Comparison of ENCODE assay signal across 8 mouse cellular contexts in the genomic region with DNA sequence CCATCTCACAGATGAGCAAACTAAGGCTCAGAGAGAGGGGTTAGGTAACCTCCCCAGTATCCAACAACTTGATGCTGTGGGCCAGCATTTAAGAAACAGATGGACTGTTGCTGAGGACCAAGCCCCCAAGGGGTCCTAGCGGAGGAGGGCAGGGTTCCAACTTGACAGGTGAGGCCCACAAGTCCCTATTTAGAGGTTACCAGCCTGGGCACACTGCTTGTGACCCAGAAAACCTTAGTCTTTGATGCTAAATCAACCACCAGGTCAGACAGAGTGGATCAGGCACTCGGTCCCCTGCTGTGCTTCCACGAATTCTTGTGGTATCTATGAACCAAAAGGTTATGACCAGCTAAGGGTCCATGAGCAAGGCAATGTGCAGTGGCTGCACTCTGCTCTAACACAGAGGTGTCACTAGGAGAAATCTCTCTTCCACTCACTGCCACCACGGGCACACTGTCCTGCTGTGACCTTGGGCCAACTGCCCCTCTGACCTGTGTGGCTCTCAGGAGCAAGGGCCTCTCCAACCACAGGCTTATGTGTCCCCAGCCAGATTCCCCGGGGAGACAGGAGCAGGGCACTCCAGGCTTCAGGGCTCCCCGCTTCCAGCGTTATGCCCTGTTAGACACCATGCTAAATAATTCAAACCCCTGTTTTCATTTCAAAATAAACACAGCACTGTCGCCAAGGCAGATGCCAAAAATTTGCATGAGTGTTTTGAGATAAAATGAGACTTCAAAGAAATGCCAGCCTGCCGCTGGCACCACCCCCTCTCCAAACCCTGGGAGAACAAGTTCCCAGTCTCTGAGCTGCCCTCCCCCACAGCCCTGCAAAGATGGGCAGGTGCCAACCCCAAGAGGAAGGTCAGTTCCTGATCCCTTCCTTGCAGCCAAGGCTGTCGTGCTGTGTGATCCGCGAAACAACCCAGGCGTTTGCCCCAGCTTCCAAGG. TPM values are rescaled to one million over a fixed set of nuclear protein-coding genes. Genes with fewer than 3 reads are reported as not detected.
DNase-seq lines count a peak whose midpoint lies in the region; ATAC-seq lines count a peak whose summit lies in the region.

No protein-coding gene starts in this region.

- WGBS in heart, embryonic 12.5 days = 51% methylated on average over 13 of the region's 13 CpGs
- WGBS in midbrain, embryonic 13.5 days = 40% methylated on average over 13 of the region's 13 CpGs

- ATAC-seq in heart, embryonic 12.5 days (ENCODE audit: insufficient number of reproducible peaks, low FRiP score) = no peak
- ATAC-seq in midbrain, embryonic 13.5 days = no peak

- H3K36me3 ChIP-seq in heart, embryonic 12.5 days = no peaks in the 10 kb centered on the region
- H3K36me3 ChIP-seq in midbrain, embryonic 13.5 days = no peaks in the 10 kb centered on the region

- no peaks in the 10 kb centered on the region for H3K27me3 ChIP-seq in heart, embryonic 12.5 days (replicated peaks)
- H3K27me3 ChIP-seq in midbrain, embryonic 13.5 days = no peaks in the 10 kb centered on the region

- H3K9ac ChIP-seq in heart, embryonic 12.5 days = no peak overlapping the region
- H3K9ac ChIP-seq in midbrain, embryonic 13.5 days (replicated peaks) = peak overlapping the region; percentile 49

- peaks cover 78% of the 10 kb centered on the region for H3K4me1 ChIP-seq in heart, embryonic 12.5 days (replicated peaks)
- H3K4me1 ChIP-seq in midbrain, embryonic 13.5 days (replicated peaks) = peaks cover 86% of the 10 kb centered on the region

- no peak overlapping the region for H3K4me3 ChIP-seq in heart, embryonic 12.5 days
- H3K4me3 ChIP-seq in midbrain, embryonic 13.5 days (replicated peaks) = peak overlapping the region; percentile 86; the same call in 1 of the 2 replicates

- H3K27ac ChIP-seq in heart, embryonic 12.5 days (ENCODE audit: poor library complexity, severe bottlenecking) = no peak overlapping the region
- peak overlapping the region; percentile 80 for H3K27ac ChIP-seq in midbrain, embryonic 13.5 days

- DNase-seq in left cerebral cortex, adult 18-20 months (ENCODE audit: low spot score in 2 of 2) = peak; percentile 61 to 73
- no peak for DNase-seq in left cerebral cortex, adult 11 months (ENCODE audit: low spot score)
- DNase-seq in cerebellum, adult 8-10 months = peak; percentile 61
- DNase-seq in kidney, postnatal 4 days = peak; percentile 66 to 76
- DNase-seq in urinary bladder, postnatal 36 days (ENCODE audit: low spot score in 2 of 2) = no peak
- DNase-seq in thymus, postnatal 10 days (ENCODE audit: low spot score in 2 of 2) = no peak

- H3K9me3 ChIP-seq in heart, embryonic 12.5 days (replicated peaks) = no peaks in the 10 kb centered on the region
- H3K9me3 ChIP-seq in midbrain, embryonic 13.5 days = no peaks in the 10 kb centered on the region

- peak overlapping the region; percentile 18; the same call in 1 of the 2 replicates for H3K4me2 ChIP-seq in heart, embryonic 12.5 days
- peak overlapping the region; percentile 88 for H3K4me2 ChIP-seq in midbrain, embryonic 13.5 days (replicated peaks)

RNA-seq across cellular contexts. Expression of a gene that starts 4.0 kb away (rescaled TPM):
- 100 to 1,000 TPM; 177 to 208 TPM for total RNA-seq in left cerebral cortex, adult 18-20 months (2021)
- 17.0 and 18.6 TPM in 2 replicates for polyA plus RNA-seq in heart, embryonic 12.5 days (2016; fragmentation: Nextera tagmentation; extraction: Ambion mirVana)
- 20.2 and 22.6 TPM in 2 replicates for polyA plus RNA-seq in midbrain, embryonic 13.5 days (2015; fragmentation: Nextera tagmentation; extraction: Ambion mirVana)

Comparison
In these comparisons a context has a peak if more than half of its experiments do, and no peak if none do; other contexts are left out.
1. DNase-seq: peak in left cerebral cortex, adult 18-20 months (2 of 2), cerebellum, adult 8-10 months (single experiment) and kidney, postnatal 4 days (2 of 2); none in left cerebral cortex, adult 11 months (single experiment), urinary bladder, postnatal 36 days (0 of 2) and thymus, postnatal 10 days (0 of 2).